In the genomic region with DNA sequence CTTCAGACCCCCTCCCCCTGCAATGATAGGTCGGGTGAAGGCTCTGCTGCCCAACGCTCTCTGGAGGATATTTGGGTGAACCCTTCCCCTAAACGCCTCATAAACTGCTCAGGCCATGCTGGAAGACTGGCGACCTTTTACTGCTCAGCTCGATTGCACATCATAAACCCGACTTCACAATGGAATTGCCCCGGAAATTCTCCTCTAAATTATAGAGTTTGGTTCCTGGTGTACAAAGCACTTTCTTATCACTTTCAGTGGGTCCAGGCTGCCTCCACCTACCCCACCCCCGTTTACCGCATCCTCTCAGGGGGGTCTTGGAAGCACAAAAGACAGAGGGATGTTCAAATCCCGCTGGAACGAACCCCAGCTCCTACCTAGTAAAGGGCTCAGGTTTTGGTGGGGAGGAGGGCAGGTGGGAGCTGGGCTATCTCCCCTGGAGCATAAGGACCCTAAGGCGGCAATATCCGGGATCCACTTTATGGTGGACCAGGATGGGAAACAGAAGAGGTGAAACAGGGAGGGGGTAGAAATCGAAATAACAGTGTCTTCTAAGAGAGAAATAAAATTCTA, we compare ENCODE assay signal across 18 mouse cellular contexts. TPM values are rescaled to one million over a fixed set of nuclear protein-coding genes. Genes with fewer than 3 reads are reported as not detected.
DNase-seq lines count a peak whose midpoint lies in the region; ATAC-seq and TF ChIP-seq lines count a peak whose summit lies in the region.
"Had no signal": no experiment of that assay in that cellular context is flagged by ENCODE, and none has a peak within 500 bp of the region (broad histone marks: within the 10 kb centered on the region; RNA-seq: fewer than 3 reads in every experiment).

No protein-coding gene starts in this region.

- no peaks in the 10 kb centered on the region for H3K9me3 ChIP-seq in kidney, embryonic 14.5 days (ENCODE audit: control insufficient read depth, low read length)
- no peaks in the 10 kb centered on the region for H3K9me3 ChIP-seq in limb, embryonic 15.5 days
- H3K9me3 ChIP-seq: liver, embryonic 13.5 days had no signal

- intact Hi-C loops in gastrocnemius, adult 2 months (cut with DNase I): loop anchor here (5.0 kb wide), 1 partner anchor 836 kb away; no protein-coding TSS in a partner anchor
- intact Hi-C loops in heart, postnatal 25 days (cut with DNase I): loop anchor here (5.0 kb wide), 1 partner anchor 1036 kb away; no protein-coding TSS in a partner anchor

- WGBS in kidney, embryonic 14.5 days: 10% methylated on average over 14 of the region's 14 CpGs
- 43% methylated on average over 14 of the region's 14 CpGs for WGBS in limb, embryonic 15.5 days

- no peak overlapping the region for H3K4me3 ChIP-seq in gastrocnemius, adult 2 months
- H3K4me3 ChIP-seq in kidney, embryonic 14.5 days (ENCODE audit: low read length): peak overlapping the region; percentile 64
- H3K4me3 ChIP-seq in limb, embryonic 15.5 days: no peak overlapping the region
- H3K4me3 ChIP-seq: liver, embryonic 13.5 days had no signal

- 0 out of 2 replicates have a peak, but pooled peaks cover 7% of the 10 kb centered on the region for H3K27me3 ChIP-seq in kidney, embryonic 14.5 days (ENCODE audit: control insufficient read depth, insufficient read depth, low read length)
- H3K27me3 ChIP-seq in limb, embryonic 15.5 days: peaks cover 32% of the 10 kb centered on the region

- H3K4me2 ChIP-seq in kidney, embryonic 14.5 days (replicated peaks; ENCODE audit: low read depth, low read length): peak overlapping the region; percentile 97
- peak overlapping the region; percentile 83; the same call in 1 of the 2 replicates for H3K4me2 ChIP-seq in limb, embryonic 15.5 days
- H3K4me2 ChIP-seq: liver, embryonic 13.5 days had no signal

- peaks cover 3% of the 10 kb centered on the region; the same call in 1 of the 2 replicates for H3K36me3 ChIP-seq in kidney, embryonic 14.5 days (ENCODE audit: control insufficient read depth, insufficient read depth, low read length)
- H3K36me3 ChIP-seq in limb, embryonic 15.5 days: no peaks in the 10 kb centered on the region
- H3K36me3 ChIP-seq: liver, embryonic 13.5 days had no signal

- no peak for DNase-seq in gastrocnemius, adult 2 months
- DNase-seq in gastrocnemius, postnatal 10 days: no peak
- peak; percentile 8 for DNase-seq in induced T-regulatory cell, adult 2 months (ENCODE audit: low read depth)
- DNase-seq in heart, postnatal 25 days (ENCODE audit: low spot score): no peak
- no peak for DNase-seq in frontal cortex, postnatal 36 days (ENCODE audit: low spot score in 2 of 2)
- DNase-seq: adrenal gland, postnatal 36 days; liver, embryonic 13.5 days; lung, postnatal 36 days had no signal

- H3K27ac ChIP-seq in gastrocnemius, adult 2 months: peak overlapping the region; percentile 93; the same call in 1 of the 2 replicates
- peak overlapping the region; percentile 98 for H3K27ac ChIP-seq in kidney, embryonic 14.5 days (ENCODE audit: low read depth, low read length)
- H3K27ac ChIP-seq in limb, embryonic 15.5 days: 0 out of 2 replicates have a peak overlapping the region, but pooled peaks have one; percentile 17
- H3K27ac ChIP-seq: liver, embryonic 13.5 days had no signal

- peak overlapping the region; percentile 87 for H3K9ac ChIP-seq in kidney, embryonic 14.5 days (ENCODE audit: low read depth, low read length)
- H3K9ac ChIP-seq in limb, embryonic 15.5 days: no peak overlapping the region
- H3K9ac ChIP-seq: liver, embryonic 13.5 days had no signal

- no peak for TF ChIP-seq CTCF in gastrocnemius, adult 2 months (IDR thresholded peaks at IDR 0.05)

- H3K4me1 ChIP-seq in kidney, embryonic 14.5 days (ENCODE audit: control insufficient read depth, insufficient read depth, low read length): peaks cover 50% of the 10 kb centered on the region
- H3K4me1 ChIP-seq in limb, embryonic 15.5 days: peaks cover 51% of the 10 kb centered on the region

- 0 out of 2 replicates have a peak, but pooled peaks have one; percentile 4 for ATAC-seq in kidney, embryonic 14.5 days (ENCODE audit: low FRiP score, low TSS enrichment)
- no peak for ATAC-seq in limb, embryonic 15.5 days (ENCODE audit: insufficient number of reproducible peaks, low FRiP score, low TSS enrichment, low read depth)
- no peak for ATAC-seq in erythroid progenitor cell, adult 5-6 weeks (replicated peaks; ENCODE audit: low FRiP score, poor library complexity, severe bottlenecking)
- ATAC-seq: inflammation-experienced regulatory T-cells, adult 6 months; midbrain, embryonic 16.5 days had no signal

RNA-seq across cellular contexts. Expression of a gene that starts 2.9 kb away (rescaled TPM):
- total RNA-seq in gastrocnemius, adult 2 months (2021): 1 to 10 TPM; 4.7 to 5.0 TPM
- 1 to 10 TPM; 9.4 to 9.7 TPM for total RNA-seq in gastrocnemius, postnatal 10 days (2021)
- polyA plus RNA-seq in kidney, embryonic 14.5 days (2014; fragmentation: Nextera tagmentation; extraction: Ambion mirVana): 19.1 and 19.6 TPM in 2 replicates
- polyA plus RNA-seq in limb, embryonic 15.5 days (2015; fragmentation: Nextera tagmentation; extraction: Ambion mirVana): 12.0 and 12.9 TPM in 2 replicates
- 1.1 and 8.4 TPM in 2 replicates for total RNA-seq in erythroid progenitor cell, adult 5-6 weeks (2015; ENCODE audit: low replicate concordance)
- total RNA-seq in erythroid progenitor cell, adult 5-6 weeks (2017; ENCODE audit: low replicate concordance): 1.3 and 3.8 TPM in 2 replicates
- total RNA-seq in heart, postnatal 25 days (2021): under 1 TPM; 0.31 to 0.44 TPM
- total RNA-seq: layer of hippocampus, postnatal 25 days had no signal
- polyA plus RNA-seq: cortical plate, adult 2 months; inflammation-experienced regulatory T-cells, adult 6 months; midbrain, embryonic 16.5 days had no signal

RNA-seq across cellular contexts. Expression of a gene that starts 5.6 kb away (rescaled TPM):
- total RNA-seq in gastrocnemius, adult 2 months (2021): under 1 TPM in 1 of 2 experiments, not detected in 1; 0.82 TPM
- not detected for total RNA-seq in gastrocnemius, postnatal 10 days (2021)
- polyA plus RNA-seq in kidney, embryonic 14.5 days (2014; fragmentation: Nextera tagmentation; extraction: Ambion mirVana): not detected in 2 replicates
- polyA plus RNA-seq in limb, embryonic 15.5 days (2015; fragmentation: Nextera tagmentation; extraction: Ambion mirVana): 0.70 TPM in 1 of 2 replicates, not detected in the other
- not detected in 2 replicates for total RNA-seq in erythroid progenitor cell, adult 5-6 weeks (2015; ENCODE audit: low replicate concordance)
- total RNA-seq in erythroid progenitor cell, adult 5-6 weeks (2017; ENCODE audit: low replicate concordance): not detected in 2 replicates
- total RNA-seq in heart, postnatal 25 days (2021): not detected
- total RNA-seq: granulocyte monocyte progenitor cell, adult 5-6 weeks; layer of hippocampus, postnatal 25 days had no signal
- polyA plus RNA-seq: cortical plate, adult 2 months; heart, embryonic 16.5 days; inflammation-experienced regulatory T-cells, adult 6 months; liver, embryonic 13.5 days; midbrain, embryonic 16.5 days; thymus, postnatal 0 days had no signal

RNA-seq across cellular contexts. Expression of a gene that starts 5.6 kb away (rescaled TPM):
- total RNA-seq in gastrocnemius, adult 2 months (2021): 1 to 10 TPM; 2.8 to 3.1 TPM
- 1 to 10 TPM; 2.0 to 5.0 TPM for total RNA-seq in gastrocnemius, postnatal 10 days (2021)
- 9.7 and 13.6 TPM in 2 replicates for polyA plus RNA-seq in kidney, embryonic 14.5 days (2014; fragmentation: Nextera tagmentation; extraction: Ambion mirVana)
- 2.2 and 2.5 TPM in 2 replicates for polyA plus RNA-seq in limb, embryonic 15.5 days (2015; fragmentation: Nextera tagmentation; extraction: Ambion mirVana)
- total RNA-seq in erythroid progenitor cell, adult 5-6 weeks (2015; ENCODE audit: low replicate concordance): not detected in 2 replicates
- 0.45 TPM in 1 of 2 replicates, not detected in the other for total RNA-seq in erythroid progenitor cell, adult 5-6 weeks (2017; ENCODE audit: low replicate concordance)
- 1 to 10 TPM in 1 of 2 experiments, under 1 TPM in 1; 0.48 to 1.0 TPM for total RNA-seq in heart, postnatal 25 days (2021)
- total RNA-seq: layer of hippocampus, postnatal 25 days had no signal
- polyA plus RNA-seq: cortical plate, adult 2 months; inflammation-experienced regulatory T-cells, adult 6 months; midbrain, embryonic 16.5 days had no signal

RNA-seq across cellular contexts. Expression of a gene that starts 10.2 kb away (rescaled TPM):
- 1 to 10 TPM; 2.6 to 2.7 TPM for total RNA-seq in gastrocnemius, adult 2 months (2021)
- total RNA-seq in gastrocnemius, postnatal 10 days (2021): 1 to 10 TPM; 1.6 to 2.2 TPM
- 4.4 TPM in 2 replicates for polyA plus RNA-seq in kidney, embryonic 14.5 days (2014; fragmentation: Nextera tagmentation; extraction: Ambion mirVana)
- 0.41 and 1.1 TPM in 2 replicates for polyA plus RNA-seq in limb, embryonic 15.5 days (2015; fragmentation: Nextera tagmentation; extraction: Ambion mirVana)
- total RNA-seq in erythroid progenitor cell, adult 5-6 weeks (2015; ENCODE audit: low replicate concordance): not detected in 2 replicates
- not detected in 2 replicates for total RNA-seq in erythroid progenitor cell, adult 5-6 weeks (2017; ENCODE audit: low replicate concordance)
- not detected for total RNA-seq in heart, postnatal 25 days (2021)
- total RNA-seq: layer of hippocampus, postnatal 25 days had no signal
- polyA plus RNA-seq: cortical plate, adult 2 months; heart, embryonic 16.5 days; inflammation-experienced regulatory T-cells, adult 6 months; liver, embryonic 13.5 days; midbrain, embryonic 16.5 days; thymus, postnatal 0 days had no signal

RNA-seq across cellular contexts. Expression of a gene that starts 12.2 kb away (rescaled TPM):
- total RNA-seq in gastrocnemius, adult 2 months (2021): 1 to 10 TPM; 7.5 to 8.8 TPM
- 10 to 100 TPM in 1 of 2 experiments, 1 to 10 TPM in 1; 7.8 to 11.2 TPM for total RNA-seq in gastrocnemius, postnatal 10 days (2021)
- 58.1 and 67.8 TPM in 2 replicates for polyA plus RNA-seq in kidney, embryonic 14.5 days (2014; fragmentation: Nextera tagmentation; extraction: Ambion mirVana)
- polyA plus RNA-seq in limb, embryonic 15.5 days (2015; fragmentation: Nextera tagmentation; extraction: Ambion mirVana): 30.8 and 34.0 TPM in 2 replicates
- 0.36 and 0.84 TPM in 2 replicates for total RNA-seq in erythroid progenitor cell, adult 5-6 weeks (2015; ENCODE audit: low replicate concordance)
- total RNA-seq in erythroid progenitor cell, adult 5-6 weeks (2017; ENCODE audit: low replicate concordance): 4.5 TPM in 1 of 2 replicates, not detected in the other
- not detected for total RNA-seq in heart, postnatal 25 days (2021)
- total RNA-seq: layer of hippocampus, postnatal 25 days had no signal
- polyA plus RNA-seq: cortical plate, adult 2 months; midbrain, embryonic 16.5 days had no signal

Comparison
In these comparisons a context has a peak if more than half of its experiments do, and no peak if none do; other contexts are left out.
1. H3K27ac ChIP-seq: peak in every context shown above with its lines; median percentile 98 in kidney, embryonic 14.5 days; 93 in gastrocnemius, adult 2 months; 17 in limb, embryonic 15.5 days.